Mouse (Mus musculus) adrenal gland, postnatal 10 days (tissue): ENCODE data around the gene Rln1. TPM values are rescaled to one million over a fixed set of nuclear protein-coding genes. Genes with fewer than 3 reads are reported as not detected.

Experiments used
- DNase-seq: peaks from one replicate; pipeline ENCODE4 v3.0.0; 2021; ENCODE audit warnings: mixed read lengths
- total RNA-seq, 2 experiments: library from RNA; stranded (reverse); gene quantifications; 2 replicates each; pipeline ENCODE4 v1.2.3; 2021

Rln1 gene
- total RNA-seq, 2 experiments from 2014 or later = not detected

GRCm38 (mm10) chr19:29361468-29362130, 27.1 kb upstream of the Rln1 start:
- peak; percentile 93 for DNase-seq

DNA sequence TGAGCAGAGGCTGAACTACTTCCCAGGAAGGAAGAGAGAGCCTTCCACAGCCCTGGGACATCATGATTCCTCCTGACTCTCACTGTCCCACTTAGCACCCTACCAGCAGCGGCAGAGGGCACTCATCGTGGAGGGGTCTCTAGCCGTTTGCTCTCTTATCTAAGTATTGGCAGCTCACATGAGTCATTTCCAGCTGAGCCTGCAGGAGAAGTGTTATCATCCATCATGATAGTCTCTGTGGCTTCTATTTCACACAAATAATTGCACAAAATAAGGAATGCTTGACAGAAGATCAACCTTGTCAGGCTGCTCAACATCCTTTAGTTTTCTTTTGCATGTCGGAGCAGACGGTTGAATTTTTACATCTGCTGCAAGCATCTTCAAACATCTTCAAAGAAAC, 25.8 kb upstream of the Rln1 start:
- no peak for DNase-seq

- DNase-seq = no peak
Observed at GRCm38 (mm10) chr19:29356281-29356680, 21.8 kb upstream of the Rln1 start.

DNA sequence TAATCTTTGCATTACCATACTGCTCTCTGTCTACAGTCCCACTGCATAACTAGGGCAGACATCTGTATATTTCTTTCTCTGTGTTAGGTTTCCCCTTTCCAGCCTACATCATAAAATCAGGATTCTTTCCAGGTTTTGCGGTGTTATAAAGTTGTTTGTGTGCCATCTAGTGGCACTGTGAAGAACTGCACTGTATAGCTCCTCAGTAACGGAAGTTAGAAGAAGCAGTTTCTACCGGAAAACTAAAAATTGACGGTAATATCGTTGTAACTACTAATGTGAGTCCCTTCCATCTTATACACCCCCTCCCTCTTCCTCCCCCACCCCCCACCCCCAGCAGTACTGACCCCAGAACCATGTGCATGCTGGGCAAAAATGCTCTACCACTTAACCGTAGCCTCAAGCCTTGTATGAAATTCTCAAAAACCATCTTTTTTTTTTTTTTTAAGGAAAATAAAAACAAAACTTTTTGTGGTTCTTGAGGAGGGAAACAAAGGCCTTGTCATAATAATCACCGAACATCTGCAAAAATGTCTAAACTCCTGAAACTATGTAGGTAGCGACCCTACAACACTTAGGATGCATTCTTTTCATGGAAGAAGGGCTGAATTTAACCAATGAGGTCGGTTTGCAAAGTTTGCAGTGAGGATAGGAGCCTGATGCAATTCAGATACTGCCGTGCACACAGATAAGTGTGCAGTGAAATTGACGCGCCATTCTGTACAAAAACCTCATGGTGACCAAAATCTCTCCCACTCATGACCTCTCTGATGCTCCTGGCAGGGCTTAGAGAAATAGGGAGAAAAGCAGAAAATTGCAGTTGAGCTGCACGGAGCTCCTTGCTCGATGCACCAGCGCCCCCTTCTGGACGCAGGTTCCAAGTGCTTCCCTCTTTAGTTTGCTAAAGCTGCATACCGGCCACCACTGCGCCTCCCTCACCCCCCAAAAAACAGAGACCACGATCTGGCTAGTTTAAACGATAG, 20.7 kb upstream of the Rln1 start:
- peak; percentile 95 for DNase-seq

DNA sequence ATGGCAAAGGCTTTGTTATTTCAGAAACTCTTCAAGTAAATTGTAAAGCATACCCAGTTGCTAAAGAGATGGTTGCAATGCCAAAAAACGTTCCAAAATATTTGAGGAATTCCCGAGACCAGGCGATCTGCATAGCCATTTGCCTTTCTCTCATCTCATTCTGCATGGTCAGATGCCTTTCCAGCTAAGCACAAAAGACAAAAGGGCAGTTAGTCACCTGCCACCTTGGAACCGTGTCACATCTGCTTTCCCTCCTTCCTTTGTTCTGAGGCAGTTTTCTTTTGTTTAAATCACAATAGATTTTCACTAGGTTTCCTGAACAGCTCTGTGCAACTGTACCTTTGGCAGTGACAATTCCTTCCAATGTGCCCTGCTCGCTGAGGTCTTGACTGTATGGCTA, 16.5 kb upstream of the Rln1 start:
- DNase-seq = no peak

DNA sequence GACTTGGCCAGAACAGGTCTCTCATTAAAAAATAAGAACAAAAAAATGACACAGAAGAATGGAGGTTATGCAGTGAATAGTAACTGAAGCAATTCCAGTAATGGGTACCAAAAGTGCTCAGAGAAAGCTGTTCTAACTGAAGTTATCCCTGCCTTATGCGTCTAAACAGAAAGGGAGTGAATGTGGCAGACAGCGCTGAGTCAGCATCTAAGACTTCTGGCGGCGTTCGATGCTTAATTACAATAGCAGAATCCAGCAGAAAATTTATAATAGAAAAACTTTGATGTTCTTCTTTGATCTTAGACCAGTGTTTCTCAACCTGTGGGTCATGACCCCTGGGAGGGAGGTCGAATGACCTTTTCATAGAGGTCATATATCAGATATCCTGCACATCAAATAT, 11.2 kb upstream of the Rln1 start:
- DNase-seq = no peak

DNA sequence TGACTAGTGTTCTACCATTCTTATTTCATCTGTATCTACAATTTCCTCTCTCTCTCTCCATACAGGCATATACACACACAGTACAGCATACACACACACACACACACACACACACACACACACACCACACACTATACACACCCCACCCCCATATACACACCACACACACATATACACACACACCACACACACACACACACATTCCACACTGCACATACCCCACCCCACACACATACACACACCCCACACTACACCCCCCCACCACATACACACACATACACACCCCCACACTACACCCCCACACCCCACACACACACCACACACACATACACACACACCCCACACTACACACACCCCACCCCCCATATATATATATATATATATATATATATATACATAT, 10.4 kb upstream of the Rln1 start:
- DNase-seq = no peak

GRCm38 (mm10) chr19:29342281-29342680, 7.8 kb upstream of the Rln1 start:
- DNase-seq = no peak

DNA sequence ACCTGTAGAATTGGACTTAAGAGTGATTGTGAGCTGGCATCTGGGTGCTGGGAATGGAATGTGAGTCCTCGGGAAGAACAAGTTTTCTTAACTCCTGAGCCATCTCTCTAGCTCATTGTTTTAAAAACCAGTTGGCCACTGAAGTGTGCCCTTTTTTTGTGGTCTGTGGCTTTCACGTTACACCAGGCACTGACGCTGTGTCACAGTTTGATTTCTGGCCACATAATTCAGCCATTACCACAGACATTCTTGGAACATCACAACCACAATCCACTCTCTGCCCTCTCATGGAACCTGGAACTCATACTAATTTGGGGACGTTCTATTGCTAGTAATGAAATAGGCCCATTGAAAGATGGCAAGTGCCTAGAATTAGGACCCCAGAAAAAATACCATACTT, 6.6 kb upstream of the Rln1 start:
- no peak for DNase-seq

DNA sequence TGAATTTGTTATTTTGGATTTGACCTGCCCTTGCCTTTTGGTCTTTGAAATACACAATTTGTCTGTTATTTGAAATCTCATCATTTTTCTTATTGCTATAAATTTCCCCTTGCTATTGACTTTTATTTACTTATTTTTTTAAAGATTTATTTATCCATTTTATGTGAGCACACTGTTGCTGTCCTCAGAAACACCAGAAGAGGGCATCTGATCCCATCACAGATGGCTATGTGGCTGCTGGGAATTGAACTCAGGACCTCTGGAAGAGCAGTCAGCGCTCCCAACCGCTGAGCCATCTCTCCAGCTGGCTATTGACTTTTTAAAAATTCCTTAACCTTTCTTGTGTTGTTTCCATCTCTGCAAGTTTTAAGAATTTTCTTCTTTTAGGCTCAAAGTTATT, 2.2 kb upstream of the Rln1 start:
- no peak for DNase-seq

GRCm38 (mm10) chr19:29326822-29327552, 7.5 kb downstream of the Rln1 start:
- no peak for DNase-seq

- DNase-seq = no peak
Observed at GRCm38 (mm10) chr19:29326396-29326795, 8.1 kb downstream of the Rln1 start.

- no peak for DNase-seq
Observed at GRCm38 (mm10) chr19:29325852-29326180, 8.7 kb downstream of the Rln1 start.

DNA sequence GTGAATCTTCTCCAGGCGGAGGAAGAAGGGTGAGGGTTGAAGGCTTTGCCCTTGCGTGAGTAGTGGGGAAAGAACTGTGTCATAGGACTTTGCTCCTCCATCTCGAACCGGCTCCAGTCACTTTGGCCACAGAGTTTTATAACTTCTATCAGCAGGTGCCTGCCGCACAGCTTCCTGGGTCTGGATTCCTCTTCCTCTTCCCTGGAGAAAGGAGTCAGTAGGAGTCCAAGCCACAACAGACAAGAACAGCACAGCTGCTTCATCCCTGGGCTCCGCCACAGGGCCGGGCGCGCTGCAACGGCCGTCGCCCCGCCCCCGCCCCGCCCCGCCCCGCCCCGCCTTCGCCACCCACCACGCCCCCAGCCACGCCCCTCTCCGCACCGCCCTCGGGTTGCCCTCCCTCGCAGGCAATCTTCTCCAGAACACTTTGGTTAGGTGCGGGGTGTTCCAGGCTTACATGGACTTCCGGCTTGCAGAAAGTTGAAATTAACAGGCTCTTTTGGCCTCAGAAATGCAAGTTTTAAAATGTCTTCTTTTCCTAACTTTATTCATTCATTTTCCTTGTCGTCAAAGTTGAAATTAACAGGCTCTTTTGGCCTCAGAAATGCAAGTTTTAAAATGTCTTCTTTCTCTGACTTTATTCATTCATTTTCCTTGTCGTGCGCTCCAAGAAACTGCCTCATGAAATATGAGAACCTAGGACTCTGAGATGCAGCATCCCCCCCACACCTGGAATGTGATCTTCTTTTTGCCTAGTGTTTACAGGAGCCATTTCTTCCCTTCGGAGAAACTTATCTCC, 9.2 kb downstream of the Rln1 start, which contains the start of gene Insl6:
Gene Insl6 (minus strand): TSS at position 304 of the 799 bp plus-strand sequence.
- DNase-seq = peak; percentile 86

GRCm38 (mm10) chr19:29323416-29324049, 10.9 kb downstream of the Rln1 start:
- DNase-seq = no peak

DNA sequence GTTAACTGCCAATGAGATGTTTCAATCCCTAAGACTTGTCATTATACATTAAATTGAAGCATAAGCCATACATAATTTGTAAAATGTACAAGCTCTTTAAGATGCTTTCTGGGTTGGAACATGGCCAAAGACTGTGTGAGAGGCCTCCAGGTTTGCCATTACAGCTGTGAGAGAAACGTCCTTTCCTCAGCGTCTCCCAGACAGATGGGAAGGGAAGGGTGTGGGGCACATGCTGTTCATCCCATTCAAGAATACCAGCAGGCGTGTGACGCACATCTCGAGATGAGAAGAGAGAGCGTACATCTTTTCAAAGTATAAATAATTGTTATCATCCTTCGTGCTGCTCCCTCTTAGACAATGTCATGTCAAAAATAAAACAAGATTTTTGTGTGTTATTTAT, 21.8 kb downstream of the Rln1 start:
- DNase-seq = no peak

GRCm38 (mm10) chr19:29311791-29312190, 22.7 kb downstream of the Rln1 start:
- no peak for DNase-seq

DNA sequence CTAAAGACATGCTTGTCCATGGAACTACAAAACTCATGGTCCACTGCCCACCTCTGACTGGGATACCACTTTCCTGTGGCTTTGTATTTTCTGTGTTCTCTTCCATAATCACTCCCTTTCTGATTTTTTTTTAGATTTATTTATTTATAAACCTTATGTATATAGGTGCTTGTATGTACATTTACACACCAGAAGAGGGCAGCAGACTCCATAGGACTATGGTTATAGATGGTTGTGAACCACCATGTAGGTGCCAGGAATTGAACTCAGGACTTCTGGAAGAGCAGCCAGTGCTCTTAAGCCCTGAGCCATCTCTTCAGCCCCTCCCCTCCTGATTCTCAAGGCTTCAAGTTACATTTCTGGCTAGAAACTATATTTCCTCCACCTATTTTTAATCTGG, 25.6 kb downstream of the Rln1 start:
- DNase-seq = no peak

DNA sequence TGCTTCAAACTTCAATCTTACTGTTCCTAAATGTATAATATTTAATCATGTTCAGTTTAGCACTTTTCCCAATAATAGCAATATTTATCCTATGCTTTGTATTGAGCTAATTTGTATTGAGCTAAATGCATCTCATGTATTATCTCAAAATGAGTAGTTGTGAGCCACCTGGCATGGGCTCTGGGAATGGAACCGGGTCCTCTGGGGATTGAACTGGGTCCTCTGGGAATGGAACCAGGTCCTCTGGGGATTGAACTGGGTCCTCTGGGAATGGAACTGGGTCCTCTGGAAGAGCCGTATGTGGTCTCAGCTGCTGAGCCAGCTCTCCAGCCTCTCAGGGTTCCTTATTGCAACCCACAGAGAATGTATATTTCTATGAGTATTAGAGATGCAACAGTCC, 32.4 kb downstream of the Rln1 start:
- DNase-seq = no peak

GRCm38 (mm10) chr19:29300919-29301318, 33.6 kb downstream of the Rln1 start:
- no peak for DNase-seq

DNA sequence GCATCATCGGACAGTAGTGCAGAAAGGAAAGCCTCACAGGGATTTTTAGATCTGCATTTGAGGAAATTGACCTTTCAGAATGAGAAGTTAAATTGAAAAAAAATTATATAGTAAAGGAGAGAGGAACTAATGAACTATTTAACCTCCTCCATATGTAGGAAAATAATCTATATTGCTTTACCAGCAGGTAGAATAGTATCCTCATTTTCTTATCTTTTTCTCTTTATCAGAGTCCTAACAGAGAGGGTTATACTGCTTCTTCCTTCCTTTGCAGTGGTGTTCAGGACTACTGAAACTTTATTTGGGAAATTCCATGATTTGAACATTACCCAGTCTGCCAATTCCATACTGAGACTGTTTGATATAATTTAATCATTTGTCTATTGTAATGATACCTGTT, 37.1 kb downstream of the Rln1 start:
- no peak for DNase-seq

- no peak for DNase-seq
Observed at GRCm38 (mm10) chr19:29296166-29296565, 38.3 kb downstream of the Rln1 start.
